Mouse (Mus musculus) G1E (cell line): Measurements from ENCODE around the gene Eya3.

ENCODE experiments used
- CTCF ChIP-seq: IDR thresholded peaks from 2 replicates; pipeline ENCODE4 v1.5.1; 2012; ENCODE audit warnings: low read depth, low read length, inconsistent platforms, mixed read lengths
- GATA1 ChIP-seq: IDR thresholded peaks from 2 replicates; pipeline ENCODE4 v1.6.1; 2012; ENCODE audit warnings: borderline replicate concordance, low read length, inconsistent platforms, mixed read lengths

GRCm38 (mm10) chr4:132732148-132732684 is 93.4 kb downstream of the Eya3 start, which contains the start of gene Xkr8:
- TF ChIP-seq CTCF: no peak
- TF ChIP-seq GATA1: no peak
